Mouse (Mus musculus) testis, adult 2 months (tissue): ENCODE measurements at regions not wholly inside any gene's neighbourhood (a gene's known extent, or its start where the extent isn't known, plus 50 kb on each side); places are given as distances from the start of the nearest gene placed in this dataset.

Experiments used
- CTCF ChIP-seq: fragments of 200-500 bp; IDR thresholded peaks from 2 replicates; pipeline ENCODE4 v1.5.1; 2012; ENCODE audit warnings: low read depth, mild to moderate bottlenecking, inconsistent platforms, low read length, moderate library complexity; ENCODE audit not compliant: control insufficient read depth, insufficient read depth, insufficient replicate concordance
- POLR2A ChIP-seq: fragments of 200-500 bp; IDR thresholded peaks from 2 replicates; pipeline ENCODE4 v1.6.1; 2012; ENCODE audit warnings: low read depth, mild to moderate bottlenecking, inconsistent platforms, low read length, moderate library complexity; ENCODE audit not compliant: control insufficient read depth

- TF ChIP-seq CTCF (no peak), POLR2A (no peak)
These were observed 144.1 kb downstream of the Barhl2 start for GRCm38 (mm10) chr5:106313874-106314273.
